Mouse (Mus musculus) spleen, postnatal 4 days (tissue): ENCODE results near the gene Treh.
A peak's percentile ranks its signal among the peaks of the same experiment; 100 is the strongest.

Experiments
- DNase-seq, 2 experiments: peaks; one replicate each; pipeline ENCODE4 v3.0.0; 2022; ENCODE audit warnings: low spot score in 2 of 2

Treh gene

GRCm38 (mm10) chr9:44678288-44678871, 5.3 kb downstream of the Treh start:
- no peak for DNase-seq

GRCm38 (mm10) chr9:44679565-44679964, 6.5 kb downstream of the Treh start:
- no peak for DNase-seq

DNA sequence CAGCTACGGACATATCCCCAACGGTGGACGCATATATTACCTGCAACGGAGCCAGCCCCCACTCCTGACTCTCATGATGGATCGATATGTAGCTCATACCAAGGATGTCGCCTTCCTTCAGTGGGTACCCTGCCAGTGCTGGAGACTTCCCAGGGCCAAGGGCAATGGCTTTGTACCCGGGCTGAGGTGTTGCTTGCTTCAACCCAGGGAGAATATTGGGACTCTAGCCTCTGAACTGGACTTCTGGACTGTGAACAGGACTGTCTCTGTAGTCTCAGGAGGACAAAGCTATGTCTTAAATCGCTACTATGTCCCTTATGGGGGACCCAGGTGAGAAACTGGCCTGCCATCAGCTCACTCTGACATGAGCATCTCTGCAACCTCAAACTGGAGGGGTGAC, 10.0 kb downstream of the Treh start:
- no peak for DNase-seq

- peak; percentile 72 to 91 for DNase-seq
These were observed 12.6 kb downstream of the Treh start for GRCm38 (mm10) chr9:44685346-44686330.

- no peak for DNase-seq
These were observed 13.6 kb downstream of the Treh start for GRCm38 (mm10) chr9:44686638-44687037.

GRCm38 (mm10) chr9:44688013-44688412, 15.0 kb downstream of the Treh start:
- no peak for DNase-seq

DNA sequence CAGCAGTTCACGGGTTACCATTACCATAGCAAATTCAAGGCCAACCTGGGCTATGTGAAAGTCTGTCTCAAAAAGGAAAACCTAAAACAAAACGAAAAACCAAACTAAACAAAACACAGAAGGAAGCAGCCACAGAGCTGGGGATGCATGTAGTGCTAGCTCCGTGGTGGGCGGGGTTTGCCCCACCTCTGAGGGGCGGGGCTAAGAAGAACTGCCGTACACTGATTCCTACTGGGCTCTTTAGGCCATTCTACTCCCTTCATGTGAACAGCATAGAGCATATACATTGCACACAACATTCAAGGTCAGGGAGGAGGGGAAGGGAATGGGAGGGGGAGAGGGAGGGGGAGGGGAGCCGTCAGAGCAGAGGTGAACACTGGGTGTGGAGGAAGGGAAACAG, 17.6 kb downstream of the Treh start:
- DNase-seq, result no peak

- no peak for DNase-seq
These were observed 18.9 kb downstream of the Treh start for GRCm38 (mm10) chr9:44691671-44692520.

- no peak for DNase-seq
These were observed 20.0 kb downstream of the Treh start for GRCm38 (mm10) chr9:44693071-44693470.

- no peak for DNase-seq
These were observed 24.8 kb downstream of the Treh start for GRCm38 (mm10) chr9:44697866-44698265.

- no peak for DNase-seq
These were observed 26.2 kb downstream of the Treh start for GRCm38 (mm10) chr9:44699196-44699595.

- no peak for DNase-seq
These were observed 26.7 kb downstream of the Treh start for GRCm38 (mm10) chr9:44699730-44700129.

DNA sequence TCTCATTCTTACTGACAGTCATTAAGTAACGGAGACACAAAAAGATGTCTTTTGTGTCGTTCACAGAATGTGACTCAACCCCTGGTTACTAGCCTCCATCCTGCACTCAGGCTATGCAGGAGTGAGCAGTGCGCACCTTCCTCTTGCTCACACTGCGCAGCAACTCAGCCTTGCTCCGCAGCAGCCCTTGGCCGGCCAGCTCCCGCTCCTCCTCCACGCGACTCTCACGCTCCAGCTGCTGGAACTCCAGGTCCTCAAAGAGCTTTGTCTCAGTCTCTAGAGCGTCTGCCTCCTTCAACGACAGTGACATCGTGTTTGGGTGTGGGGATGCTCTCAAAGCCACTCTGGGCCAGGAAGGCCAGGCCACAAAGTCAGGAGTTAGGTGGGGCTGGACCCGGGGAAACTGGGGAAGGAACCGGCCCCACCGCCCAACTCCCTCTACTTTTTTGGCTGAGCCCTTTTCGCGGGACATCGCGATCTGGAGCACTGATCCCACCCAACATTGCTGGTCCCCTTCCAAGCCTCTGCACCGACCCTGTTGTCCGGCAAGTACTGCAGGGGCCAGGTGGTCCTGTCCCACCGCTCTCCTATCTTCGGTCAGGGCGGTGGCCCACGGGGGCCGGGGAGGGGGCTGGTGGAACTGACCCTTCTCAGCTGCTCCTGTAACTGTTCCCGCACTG, 34.9 kb downstream of the Treh start:
- no peak for DNase-seq

- DNase-seq, result peak; percentile 39 to 76
These were observed 35.4 kb downstream of the Treh start for GRCm38 (mm10) chr9:44708429-44708765.

- no peak for DNase-seq
These were observed 35.9 kb downstream of the Treh start for GRCm38 (mm10) chr9:44708925-44709324.

DNA sequence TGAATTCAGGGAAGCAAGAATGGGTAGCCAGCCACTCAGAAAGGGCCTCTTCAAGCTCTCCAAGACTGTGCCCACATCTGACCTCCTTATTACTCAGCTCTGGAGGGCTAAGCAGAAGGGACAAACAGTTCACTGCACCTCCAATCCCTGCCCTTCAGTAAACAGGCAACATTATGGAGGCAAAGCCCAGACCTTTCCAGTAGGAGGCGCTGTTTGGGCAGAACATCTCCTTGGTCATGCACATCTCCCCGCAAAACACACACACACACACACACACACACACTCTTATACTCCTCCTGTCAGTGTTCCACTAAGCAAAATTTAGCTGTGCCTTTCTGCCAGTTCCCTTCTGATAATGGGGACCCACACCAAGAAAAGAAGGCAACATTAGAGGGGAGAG, 36.6 kb downstream of the Treh start:
- DNase-seq, result no peak

GRCm38 (mm10) chr9:44710213-44710612, 37.2 kb downstream of the Treh start:
- DNase-seq, result no peak

GRCm38 (mm10) chr9:44711602-44712001, 38.6 kb downstream of the Treh start:
- no peak for DNase-seq

DNA sequence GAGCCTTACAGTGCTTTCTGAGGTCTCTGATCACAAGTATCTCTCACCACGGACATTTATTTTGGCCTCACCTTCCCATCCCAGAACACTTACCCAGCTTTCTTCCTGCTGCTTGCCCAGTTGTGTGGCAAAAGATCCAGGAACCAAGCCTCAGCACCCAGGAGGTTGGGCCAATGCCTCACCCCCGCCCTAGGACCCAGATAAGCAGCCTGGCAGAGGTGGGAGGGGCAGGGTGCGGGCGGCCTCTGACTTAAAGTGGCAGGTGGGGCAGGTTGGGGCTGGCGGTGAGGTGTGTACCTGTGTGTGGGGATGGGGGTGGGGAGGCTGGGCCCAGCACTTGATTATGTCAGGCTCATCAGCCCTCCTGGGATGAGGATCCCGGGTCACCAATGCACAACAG, 40.0 kb downstream of the Treh start:
- no peak for DNase-seq

DNA sequence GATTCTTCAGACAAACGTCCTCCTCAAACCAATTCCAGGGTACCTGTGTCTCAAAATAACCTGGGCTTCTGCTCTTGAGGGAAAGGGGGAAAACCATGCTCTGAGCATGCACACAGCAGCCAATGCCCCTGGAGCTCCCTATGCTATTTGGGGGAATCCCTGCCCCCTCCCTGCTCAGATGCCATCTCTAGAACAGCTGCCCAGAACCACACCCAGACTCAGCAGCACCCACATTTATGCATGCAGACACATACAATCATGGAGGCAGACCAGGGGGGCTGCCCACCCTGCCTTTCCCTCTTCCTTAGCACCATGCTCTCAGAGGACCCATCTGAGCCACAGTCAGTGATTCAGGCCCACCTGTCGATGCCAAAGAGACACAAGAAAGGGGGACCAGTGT, 40.5 kb downstream of the Treh start:
- DNase-seq, result no peak

DNA sequence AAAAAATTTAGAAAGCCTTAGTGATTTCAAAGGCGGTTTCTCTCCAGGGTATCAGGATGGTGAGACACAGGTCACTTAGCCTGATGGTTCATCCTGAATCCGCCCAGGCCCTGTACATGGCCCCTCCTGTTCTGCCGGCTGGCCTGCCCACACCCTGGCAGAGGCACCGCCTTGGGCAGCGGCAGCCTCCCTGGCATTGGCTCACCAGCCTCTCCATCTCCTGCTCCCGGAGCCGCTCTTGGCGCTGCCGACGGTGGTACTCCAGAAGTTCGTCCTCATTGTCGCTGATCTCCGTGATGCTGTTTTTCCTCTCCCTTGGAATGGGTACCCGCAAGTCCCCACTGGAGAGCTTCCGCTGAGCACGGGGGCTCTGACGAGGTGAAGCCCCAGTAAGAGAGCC, 42.1 kb downstream of the Treh start:
- DNase-seq, result no peak
